Mouse (Mus musculus): Measurements from ENCODE around the gene Phgr1.

DNA sequence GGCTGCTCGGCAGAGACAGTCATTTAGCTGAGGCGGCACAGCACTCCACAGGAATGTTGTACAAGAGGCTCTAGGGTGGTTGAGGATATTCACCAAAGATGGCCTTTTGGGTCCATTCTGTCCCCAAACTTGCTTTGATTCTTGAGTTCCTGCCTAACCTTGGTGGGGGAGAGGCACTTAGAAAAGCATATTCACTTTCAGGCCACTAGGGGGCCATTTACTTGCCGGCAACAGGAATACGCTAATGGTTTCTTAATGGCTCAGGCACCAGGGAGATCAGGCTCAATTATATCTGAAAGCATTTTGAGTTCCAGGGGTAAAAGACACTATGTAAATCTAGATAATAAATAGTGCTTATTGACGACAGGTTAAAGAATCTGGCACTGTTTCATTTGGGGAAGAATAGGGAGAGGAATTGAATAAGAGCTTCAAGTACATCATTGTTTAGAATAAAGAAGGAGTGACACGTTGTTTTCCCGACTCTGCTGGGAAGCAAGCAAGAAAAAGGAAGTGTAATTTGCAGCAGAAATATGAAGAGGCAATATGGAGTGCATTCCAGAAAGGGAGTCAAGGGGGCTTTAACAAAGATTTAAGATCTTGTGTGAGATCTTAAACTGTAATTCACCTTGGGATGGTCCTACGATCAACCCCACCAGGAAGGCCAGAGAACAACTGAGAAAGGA lies 29.2 kb upstream of the Phgr1 start:
- TF ChIP-seq CTCF (IDR thresholded peaks at IDR 0.05; ENCODE audit: borderline replicate concordance, control insufficient read depth, extremely low read depth, insufficient read depth, low read length, poor library complexity) (no peak), POLR2A (IDR thresholded peaks at IDR 0.05; ENCODE audit: control insufficient read depth, extremely low read depth, insufficient read depth, low read length, poor library complexity) (no peak)
